Mouse (Mus musculus): ENCODE measurements at regions not wholly inside any gene's neighbourhood (a gene's known extent, or its start where the extent isn't known, plus 50 kb on each side); places are given as distances from the start of the nearest gene placed in this dataset.
"Not testable (repeated sequence)": the region's sequence is repeated elsewhere in the genome, so short reads cannot be mapped to it uniquely, and the experiment has no call there.

DNA sequence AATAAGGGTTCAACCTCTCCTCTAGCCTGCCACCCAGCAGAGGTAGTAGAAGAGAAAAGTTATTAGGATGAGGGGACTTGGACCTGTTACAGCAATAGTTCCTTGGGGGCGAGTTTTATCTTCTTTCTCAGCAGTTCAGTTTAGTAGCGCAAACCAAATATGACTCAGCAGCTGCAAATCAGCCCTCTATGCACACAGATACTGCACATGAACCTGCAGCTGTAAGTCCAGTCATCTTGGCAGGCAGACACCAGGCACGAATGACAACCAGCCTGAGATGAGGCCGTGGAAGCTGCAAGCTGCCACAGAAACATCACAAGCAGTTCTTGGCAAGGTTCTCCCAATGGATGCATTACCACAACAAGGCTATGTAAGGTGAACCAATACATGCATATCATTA is 327.0 kb upstream of the Akr1e1 start:
- no peak for DNase-seq (ENCODE audit: low read depth, low spot score)

DNA sequence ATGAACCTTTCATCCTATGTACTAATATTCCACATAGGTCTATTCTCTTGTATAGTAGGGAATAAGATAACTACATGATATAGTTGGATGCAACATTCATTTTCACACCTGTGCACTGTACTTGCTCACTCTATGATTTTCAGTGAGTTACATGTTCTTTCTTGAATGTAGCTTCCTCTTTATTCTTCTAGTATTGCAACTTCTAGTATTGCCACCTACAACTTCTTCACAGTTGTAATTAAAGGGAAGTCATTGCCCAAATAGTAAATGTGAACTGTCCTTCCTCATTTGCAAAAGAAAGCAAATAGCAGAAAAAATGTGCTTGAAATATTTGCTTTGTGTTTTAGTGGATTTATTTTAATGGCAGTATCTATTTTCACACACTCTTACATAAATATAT is 330.9 kb upstream of the Akr1e1 start:
- no peak for DNase-seq (ENCODE audit: low read depth, low spot score)

DNA sequence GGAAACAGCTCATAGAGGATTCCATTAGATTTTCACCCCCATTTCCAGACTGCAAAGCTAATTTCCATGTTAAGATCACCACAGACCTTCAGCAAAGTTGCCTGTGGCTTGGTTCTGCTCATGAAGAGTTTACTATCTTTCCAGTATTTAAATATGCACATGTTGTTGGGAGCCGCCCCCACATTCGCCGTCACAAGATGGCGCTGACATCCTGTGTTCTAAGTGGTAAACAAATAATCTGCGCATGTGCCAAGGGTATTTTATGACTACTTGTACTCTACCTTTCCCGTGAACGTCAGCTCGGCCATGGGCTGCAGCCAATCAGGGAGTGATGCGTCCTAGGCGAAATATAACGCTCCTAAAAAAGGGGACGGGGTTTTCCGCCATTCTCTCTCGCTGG is 333.5 kb upstream of the Akr1e1 start:
- DNase-seq (ENCODE audit: low read depth, low spot score): peak; percentile 22

DNA sequence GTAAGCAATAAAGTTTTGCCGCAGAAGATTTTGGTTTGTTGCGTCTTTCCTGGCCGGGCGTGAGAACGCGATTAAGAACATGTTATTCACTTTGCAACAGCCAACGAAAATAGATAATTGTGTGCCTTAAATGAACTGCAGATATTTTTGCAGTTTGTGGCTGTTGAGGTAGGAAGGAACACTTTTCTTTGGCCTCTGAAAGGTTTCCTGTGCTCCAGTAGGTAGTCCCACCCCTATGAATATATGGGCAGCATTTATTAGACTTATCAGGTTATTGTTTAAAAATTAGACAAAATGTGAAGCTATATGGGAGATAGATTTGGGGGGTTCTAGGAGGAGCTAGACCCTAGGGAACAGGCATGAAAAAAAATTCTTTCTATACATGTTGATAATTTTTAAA is 334.1 kb upstream of the Akr1e1 start:
- DNase-seq (ENCODE audit: low read depth, low spot score): no peak

DNA sequence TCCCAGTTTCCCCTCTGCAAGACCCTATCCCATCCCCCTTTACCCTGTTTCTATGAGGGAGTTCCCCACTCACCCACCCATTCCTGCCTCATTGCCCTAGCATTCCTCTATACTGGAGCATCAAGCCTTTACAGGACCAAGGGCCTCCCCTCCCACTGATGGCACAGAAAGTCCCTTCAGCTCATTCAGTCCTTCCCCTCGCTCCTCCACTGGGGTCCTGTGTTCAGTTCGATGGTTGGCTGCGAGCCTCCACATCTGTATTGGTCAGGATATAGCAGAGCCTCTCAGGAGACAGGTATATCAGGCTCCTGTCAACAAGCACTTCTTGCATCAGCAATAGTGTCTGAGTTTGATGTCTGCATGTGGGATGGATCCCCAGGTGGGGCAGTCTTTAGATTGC is 346.4 kb upstream of the Akr1e1 start:
- DNase-seq (ENCODE audit: low read depth, low spot score): no peak

DNA sequence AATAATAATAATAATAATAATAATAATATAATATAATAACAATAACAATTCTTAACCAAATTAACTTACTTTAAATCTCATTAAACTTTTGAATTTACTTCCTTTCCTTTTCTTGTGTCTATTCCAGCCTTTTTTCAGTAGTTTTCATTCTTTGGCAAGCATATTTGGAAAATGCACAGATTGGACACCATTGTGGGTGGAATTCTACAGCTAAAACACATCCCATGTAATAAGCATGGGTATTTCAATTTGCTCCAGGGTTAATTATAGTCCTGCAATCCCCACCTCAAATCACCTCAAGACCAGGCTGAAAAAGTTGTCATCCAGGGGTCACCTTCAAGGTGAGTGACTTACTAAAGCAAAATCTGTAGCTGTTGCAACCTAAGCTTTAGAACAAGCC is 355.9 kb upstream of the Akr1e1 start:
- no peak for DNase-seq (ENCODE audit: low read depth, low spot score)

DNA sequence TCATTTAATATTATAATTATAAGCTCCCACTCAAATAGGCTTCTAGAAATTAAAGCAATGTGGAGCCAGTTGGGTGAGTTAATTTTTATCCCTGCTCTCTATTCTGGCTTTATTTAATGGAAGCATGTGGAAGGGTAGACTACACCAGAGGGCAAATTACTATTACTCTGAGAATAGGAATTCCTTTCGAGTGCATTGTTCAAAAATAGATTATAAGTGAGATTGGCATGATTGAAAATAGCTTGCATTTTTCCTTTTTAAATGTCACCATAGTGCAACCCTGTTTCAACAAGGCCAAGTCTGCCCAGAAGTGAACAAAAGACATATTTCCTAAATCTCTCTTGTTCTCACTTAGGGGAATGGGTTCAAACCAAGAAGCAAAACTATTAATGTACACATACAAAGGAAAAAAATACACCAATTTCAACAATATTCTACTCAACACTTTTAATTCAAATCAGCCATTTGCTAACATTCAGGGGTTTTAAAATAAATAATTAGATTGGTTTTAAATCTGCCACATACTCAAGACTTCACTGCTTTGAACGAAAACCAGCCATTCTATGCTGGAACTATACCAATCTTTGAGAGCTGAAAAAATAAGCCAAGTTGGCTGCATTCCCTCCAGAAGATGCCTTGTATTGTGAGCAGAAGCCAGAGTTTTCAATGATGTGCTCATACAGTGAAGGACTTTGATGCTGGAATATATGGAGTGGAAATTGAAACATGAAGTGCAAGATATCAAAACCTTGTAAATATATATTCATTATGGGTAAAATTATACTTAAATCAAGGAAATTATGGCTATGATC is 361.3 kb upstream of the Akr1e1 start:
- DNase-seq (ENCODE audit: low read depth, low spot score): no peak

DNA sequence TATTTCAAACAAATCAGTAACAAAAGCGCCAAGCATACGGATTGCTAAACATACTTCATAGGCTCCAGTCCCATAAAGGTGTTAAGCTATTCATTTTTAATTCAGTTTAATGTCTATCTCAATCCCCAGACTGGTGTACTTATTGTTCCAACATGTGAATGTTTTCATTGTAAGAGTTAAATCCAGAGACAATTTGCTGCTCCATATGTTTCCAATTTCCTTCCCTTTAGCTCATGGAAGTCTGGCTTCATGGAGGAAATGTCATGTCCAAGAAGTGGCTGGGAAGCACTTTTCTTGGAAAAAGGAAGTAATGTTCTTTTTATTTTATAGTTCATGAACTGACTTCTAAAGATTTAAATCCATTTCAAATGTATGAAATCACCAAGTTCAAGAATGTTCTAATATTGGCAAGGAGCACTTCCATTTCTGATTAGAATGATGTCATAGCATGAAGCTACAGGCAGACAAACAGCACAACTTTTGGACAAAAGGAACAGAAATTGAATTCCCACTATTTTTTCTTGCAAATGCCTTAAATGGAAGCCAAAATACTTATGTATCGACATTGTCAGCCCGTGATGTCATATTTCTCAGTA is 362.6 kb upstream of the Akr1e1 start:
- DNase-seq (ENCODE audit: low read depth, low spot score): no peak

DNA sequence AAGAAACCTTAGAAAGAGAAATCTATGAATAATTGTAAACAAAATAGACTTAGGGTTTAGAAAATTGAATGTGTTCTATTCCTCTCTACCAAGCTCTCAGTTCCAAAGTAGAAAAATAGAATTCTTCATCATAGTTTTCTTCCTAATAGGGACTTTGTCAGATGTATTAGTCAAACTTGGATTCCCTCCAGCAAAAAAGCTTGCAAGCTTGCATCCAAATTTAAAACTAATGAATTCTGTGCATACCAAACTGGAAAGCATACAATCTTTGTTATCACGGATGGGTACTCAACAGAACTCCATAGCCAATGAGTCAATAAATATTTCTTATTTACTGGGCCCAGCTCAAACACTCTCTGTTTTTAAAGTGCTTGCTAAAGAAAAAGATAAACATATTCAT is 383.9 kb upstream of the Akr1e1 start:
- DNase-seq (ENCODE audit: low read depth, low spot score): no peak

DNA sequence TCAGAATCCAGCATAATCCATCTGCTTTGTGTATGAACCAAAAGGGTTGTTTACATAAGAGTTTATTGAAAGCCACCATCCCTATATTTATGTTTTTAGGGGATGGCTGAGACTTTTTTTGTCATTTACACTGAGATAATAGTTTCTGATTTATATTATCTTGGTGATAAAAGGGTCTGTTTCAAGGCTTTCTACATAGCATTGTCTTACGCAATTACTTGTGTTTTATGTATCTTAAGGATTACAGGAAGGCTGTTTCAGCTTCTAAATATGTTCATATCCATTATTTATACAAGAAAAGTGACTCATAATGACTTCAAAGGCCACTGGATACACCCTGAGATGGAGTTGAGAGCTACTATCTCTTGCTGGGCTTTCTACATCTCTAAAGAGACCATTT is 399.3 kb upstream of the Akr1e1 start:
- no peak for DNase-seq (ENCODE audit: low read depth, low spot score)

DNA sequence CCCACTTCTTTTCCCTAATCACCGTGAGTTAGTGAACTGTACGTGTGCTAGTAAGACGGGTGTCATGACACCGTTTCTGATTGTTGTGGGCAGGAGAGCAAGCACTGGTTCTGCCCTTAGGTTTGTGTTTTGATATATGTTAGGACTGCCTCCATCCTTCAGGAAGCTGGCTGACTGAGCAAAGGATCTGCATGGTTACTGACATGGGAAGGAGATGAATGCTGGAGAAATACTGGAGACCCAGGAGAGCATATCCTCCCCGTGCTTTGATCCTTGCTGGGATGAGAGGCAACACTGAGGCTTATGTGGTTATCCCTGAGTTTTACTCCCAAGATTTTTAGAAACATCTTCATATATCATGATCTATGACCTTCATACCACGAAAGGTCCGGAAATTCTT is 413.5 kb upstream of the Akr1e1 start:
- no peak for DNase-seq (ENCODE audit: low read depth, low spot score)

DNA sequence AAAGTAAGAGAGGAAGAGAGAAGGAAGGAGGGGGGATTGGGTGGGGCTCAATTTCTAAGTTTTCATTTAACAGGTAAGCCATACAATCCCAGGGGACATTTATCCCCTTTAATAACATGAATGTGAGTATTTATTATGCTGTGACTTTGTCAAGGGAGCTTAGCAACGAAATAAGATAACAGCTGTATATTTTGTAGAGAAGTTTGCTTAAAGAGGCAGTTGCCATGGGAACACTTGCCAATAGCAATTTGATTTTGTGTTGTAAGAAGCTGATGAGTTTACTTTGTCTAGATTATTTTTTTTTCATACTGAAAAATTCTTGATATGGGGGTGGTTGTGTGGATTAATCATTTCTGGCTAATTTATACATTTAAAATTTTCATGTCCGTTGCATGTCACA is 450.9 kb upstream of the Akr1e1 start:
- no peak for DNase-seq (ENCODE audit: low read depth, low spot score)

DNA sequence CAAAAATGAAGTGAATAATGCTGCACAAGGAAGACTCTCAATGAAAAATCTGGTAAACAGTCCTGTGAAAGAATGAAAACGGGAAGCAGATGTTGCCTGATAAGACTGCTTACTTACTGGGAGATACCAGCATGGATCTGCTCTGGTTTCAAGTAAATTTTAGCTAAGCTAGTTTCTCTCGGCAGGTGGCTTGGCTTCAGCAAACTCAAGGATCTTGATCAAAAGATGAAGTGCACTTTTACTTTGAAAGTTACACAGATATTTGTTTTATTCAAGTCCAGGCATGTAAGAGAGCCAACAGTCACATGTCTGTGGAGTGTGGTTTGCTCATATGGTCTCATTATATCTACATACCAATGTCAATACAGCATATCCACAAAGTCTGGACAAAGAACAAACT is 451.5 kb upstream of the Akr1e1 start:
- DNase-seq (ENCODE audit: low read depth, low spot score): no peak

DNA sequence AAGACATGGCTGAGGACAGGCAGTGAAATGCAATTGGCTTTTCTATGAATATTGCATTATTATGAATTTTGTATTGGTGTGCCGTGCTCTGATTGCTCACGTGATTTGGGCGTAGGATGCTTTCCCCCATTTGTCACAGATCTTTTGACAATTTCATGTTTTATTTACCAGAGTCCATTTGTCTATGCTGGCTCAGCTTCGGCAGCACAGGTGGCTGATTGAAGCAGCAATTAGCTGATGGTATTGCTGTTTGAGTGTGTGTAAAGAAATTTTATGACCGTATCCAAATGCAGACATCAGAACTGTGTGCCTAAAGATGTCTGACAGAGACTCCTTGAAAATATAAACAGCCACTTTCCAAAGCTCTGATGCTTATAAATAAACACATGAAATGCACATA is 498.5 kb upstream of the Akr1e1 start:
- DNase-seq (ENCODE audit: low read depth, low spot score): no peak

DNA sequence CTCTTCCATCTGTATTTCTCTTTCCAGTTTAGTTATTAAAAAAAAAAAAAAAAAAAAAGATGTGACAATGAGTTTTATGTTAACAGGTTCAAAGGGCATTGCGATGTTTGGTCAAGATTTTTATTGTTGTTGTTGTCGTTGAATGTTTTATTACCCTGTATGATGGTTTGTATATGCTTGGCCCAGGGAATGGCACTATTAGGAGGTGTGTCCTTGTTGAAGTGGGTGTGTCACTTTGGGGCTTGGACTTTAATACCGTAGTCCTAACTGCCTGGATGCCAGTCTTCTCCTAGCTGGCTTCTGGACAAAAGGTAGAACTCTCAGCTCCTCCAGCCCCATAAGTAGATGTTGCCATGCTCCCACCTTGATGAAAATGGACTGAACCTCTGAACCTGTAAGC is 545.9 kb upstream of the Akr1e1 start:
- no peak for DNase-seq (ENCODE audit: low read depth, low spot score)

DNA sequence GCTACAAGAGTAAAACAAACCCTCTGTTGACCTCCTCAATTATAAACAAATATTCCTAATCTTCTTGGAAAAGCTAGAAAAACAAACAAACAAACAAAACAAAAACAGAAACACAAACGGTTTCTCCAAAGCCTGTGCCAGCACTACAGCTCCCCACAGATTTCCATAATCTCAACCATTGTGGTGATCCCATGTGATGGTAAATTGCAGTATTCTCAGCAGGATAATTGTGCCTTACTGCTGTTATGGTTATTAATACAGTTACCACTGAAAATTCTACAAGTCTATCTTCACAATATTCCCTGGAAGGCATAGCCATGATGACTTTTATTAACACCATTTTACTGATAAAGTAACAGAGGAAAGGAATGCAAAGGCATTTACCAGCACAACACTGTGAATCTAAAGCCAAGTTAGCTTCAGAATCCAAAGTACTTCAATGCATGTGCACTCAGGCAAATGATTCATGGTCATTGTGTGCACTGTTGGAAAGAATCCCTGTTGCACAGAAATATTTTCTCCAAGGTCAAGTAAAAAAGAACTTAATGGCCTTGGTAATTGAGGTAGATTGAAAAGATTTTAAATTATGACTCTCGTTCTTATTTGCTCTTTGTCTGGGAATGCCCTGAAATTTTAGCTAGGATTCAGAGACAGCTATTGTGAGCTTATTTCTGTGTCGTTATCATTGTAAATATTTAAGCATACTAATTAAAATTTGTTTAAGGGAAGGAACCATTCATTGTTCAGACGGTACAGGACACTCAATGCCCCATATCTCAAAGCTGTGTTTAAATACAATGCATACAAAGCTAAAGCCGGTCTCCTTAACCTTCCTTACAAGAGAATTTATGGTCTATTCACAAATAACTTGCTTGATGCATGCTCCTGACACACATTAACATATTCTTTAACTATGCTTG is 551.1 kb upstream of the Akr1e1 start:
- no peak for DNase-seq (ENCODE audit: low read depth, low spot score)

DNA sequence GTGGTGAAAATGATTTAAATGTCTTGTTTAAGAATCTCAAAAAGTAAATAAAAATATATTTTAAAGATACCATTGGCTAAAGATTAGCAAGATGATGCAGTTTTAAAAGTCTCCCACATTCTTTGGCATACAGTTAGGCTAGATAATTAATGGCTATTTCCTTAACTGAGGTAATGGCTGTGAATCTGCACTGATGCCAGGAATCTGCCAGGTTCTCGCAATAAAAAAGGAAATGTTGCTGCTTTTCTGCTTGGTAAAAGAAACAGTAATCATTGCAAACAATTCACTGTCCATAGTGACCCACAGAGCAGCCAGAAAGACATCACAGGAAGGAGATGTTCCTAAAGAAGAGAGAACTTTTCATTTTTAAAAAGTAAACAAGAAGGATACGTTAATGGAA is 557.7 kb upstream of the Akr1e1 start:
- DNase-seq (ENCODE audit: low read depth, low spot score): no peak

DNA sequence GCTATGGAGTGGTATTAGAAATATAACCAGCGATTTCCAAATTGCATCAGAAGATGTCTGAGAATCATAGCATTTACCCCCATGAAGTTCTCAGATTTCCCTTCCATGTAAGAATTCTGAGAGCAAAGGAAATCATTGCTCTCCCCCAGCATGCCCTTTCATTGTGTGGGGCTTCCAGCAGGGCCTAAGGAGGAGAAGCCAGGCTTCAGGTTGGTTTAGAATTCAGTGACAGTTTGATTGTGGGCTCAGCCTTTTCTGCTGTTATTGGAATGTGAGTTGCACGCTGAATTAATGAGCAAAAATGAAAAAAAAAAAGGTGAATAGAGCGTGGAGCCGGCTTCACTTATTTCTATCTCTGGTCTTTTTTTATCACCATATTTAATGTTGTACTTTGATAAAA is 570.0 kb upstream of the Akr1e1 start:
- DNase-seq (ENCODE audit: low read depth, low spot score): no peak

DNA sequence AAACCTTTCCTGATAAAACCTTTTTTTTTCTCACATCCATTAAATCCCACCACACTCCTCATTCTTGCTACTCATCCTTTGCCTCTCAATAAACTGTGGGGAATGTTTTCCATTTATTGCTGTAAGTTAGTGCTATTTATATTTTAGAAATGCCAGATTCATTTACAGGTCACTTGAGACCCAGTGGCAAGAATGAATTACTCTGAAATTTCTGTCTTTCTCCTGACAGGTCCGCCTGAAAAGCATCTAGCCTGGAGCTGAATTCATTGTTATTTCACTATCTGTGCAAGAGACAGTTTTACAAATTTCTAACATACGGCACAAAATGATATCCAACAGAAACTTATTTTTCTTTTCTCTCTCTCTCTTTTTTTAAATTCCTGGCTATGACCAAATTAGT is 570.6 kb upstream of the Akr1e1 start:
- DNase-seq (ENCODE audit: low read depth, low spot score): no peak

DNA sequence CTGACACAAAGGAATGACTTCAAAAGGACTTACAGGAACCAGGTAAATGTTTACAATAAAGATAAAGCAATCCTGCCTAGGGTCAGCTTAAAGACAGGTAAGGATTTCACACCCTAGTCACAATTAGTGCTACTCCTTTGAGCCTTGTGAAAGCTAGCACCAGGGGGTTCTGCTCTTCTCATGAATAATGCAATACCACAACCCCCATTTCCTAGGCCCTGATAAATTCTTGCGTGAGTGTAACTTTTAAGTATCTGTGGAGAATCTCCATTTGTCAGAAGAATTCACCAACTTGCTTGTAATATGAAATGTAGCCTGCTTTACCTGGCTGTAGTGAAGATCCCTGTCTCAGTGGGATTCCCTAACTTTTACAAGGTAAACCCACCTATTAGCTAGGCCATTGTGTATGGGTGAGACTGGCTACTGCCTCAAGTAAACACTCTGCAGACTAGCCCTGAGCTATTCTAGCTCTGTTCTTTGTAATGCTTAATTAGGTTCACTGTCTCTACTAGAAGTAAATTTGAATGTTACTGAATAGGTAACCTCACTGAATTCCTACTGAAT is 576.3 kb upstream of the Akr1e1 start:
- DNase-seq (ENCODE audit: low read depth, low spot score): not testable (repeated sequence)

DNA sequence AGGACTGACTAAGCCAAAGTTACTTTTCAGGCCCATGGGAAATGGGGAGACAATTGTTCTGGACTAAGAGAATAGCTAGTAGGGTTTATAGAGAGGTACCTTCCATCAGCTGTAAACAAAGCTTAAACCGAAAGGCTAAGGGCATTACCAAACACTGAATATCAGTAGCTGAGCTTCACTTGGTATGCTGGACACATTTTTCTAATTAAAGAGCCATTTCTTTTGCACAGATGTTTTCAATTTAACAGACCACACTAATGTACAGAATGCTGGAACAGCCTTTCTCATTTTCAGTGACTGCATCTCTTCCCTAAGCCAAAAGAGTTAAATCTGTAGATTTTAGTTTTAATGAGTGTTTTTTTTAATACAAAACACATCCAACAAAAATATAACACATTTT is 593.8 kb upstream of the Akr1e1 start:
- DNase-seq (ENCODE audit: low read depth, low spot score): no peak

DNA sequence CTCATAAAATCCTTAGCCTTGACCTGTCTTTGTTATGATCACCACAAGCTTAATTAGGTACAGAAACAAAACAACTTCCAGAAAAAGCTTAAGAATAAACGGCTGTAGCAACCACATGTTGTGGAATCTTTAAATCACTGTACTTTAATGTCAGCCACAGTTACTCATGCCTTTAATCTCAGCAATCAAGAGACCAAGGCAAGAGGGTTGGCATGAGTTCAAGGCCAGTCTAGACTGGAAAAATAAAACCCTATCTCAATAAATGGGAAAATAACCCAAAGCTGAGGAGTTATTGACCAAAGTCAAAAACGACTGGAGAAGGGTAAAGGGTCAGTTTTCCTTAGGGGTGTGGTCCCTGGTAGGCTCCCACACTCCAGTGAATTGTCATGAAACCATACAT is 595.2 kb upstream of the Akr1e1 start:
- DNase-seq (ENCODE audit: low read depth, low spot score): no peak
